In the genomic region with DNA sequence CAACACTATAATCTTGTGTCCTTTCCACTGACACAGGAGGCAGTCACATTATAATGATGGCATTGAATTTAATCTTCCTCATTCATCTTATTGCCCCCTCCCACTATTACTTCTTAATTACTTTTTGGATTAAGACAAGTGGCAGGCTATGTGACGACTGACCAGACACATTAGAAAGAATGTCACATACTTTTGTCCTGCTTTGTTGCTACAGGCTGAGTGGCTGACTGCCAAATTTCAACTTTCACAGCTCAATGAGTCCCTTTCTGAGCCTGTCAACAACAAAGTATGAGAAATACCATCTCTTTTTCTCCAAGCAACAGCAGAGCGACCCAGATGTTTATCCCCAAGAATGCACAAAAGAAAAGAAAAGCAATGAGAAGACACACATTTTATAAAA, we compare ENCODE assay signal across 12 mouse cellular contexts.
DNase-seq lines count a peak whose midpoint lies in the region; ATAC-seq lines count a peak whose summit lies in the region.
"Had no signal": no experiment of that assay in that cellular context is flagged by ENCODE, and none has a peak within 500 bp of the region (broad histone marks: within the 10 kb centered on the region; RNA-seq: fewer than 3 reads in every experiment).

No protein-coding gene starts in this region.

- no peaks in the 10 kb centered on the region for H3K27me3 ChIP-seq in midbrain, embryonic 12.5 days
- H3K27me3 ChIP-seq in midbrain, embryonic 11.5 days (ENCODE audit: control insufficient read depth, insufficient read depth, low read length), result no peaks in the 10 kb centered on the region
- no peaks in the 10 kb centered on the region for H3K27me3 ChIP-seq in hindbrain, embryonic 14.5 days (ENCODE audit: control insufficient read depth, insufficient read depth, low read length)
- H3K27me3 ChIP-seq: embryonic facial prominence, embryonic 15.5 days; limb, embryonic 12.5 days had no signal

- 31% methylated on average over 2 of the region's 2 CpGs for WGBS in midbrain, embryonic 12.5 days
- WGBS in midbrain, embryonic 11.5 days, result 40% methylated on average over 2 of the region's 2 CpGs
- 21% methylated on average over 2 of the region's 2 CpGs for WGBS in hindbrain, embryonic 14.5 days

- no peak overlapping the region for H3K4me2 ChIP-seq in midbrain, embryonic 12.5 days (replicated peaks)
- H3K4me2 ChIP-seq in midbrain, embryonic 11.5 days, result no peak overlapping the region
- no peak overlapping the region for H3K4me2 ChIP-seq in hindbrain, embryonic 14.5 days (replicated peaks)
- H3K4me2 ChIP-seq: embryonic facial prominence, embryonic 15.5 days; limb, embryonic 12.5 days had no signal

- intact Hi-C loops in heart, postnatal 10 days (cut with DNase I), result no loop called here
- intact Hi-C loops in heart, postnatal 25 days (cut with DNase I), result no loop called here

- H3K9ac ChIP-seq in midbrain, embryonic 12.5 days (replicated peaks), result no peak overlapping the region
- H3K9ac ChIP-seq in midbrain, embryonic 11.5 days (ENCODE audit: low read length), result no peak overlapping the region
- H3K9ac ChIP-seq in hindbrain, embryonic 14.5 days, result no peak overlapping the region
- H3K9ac ChIP-seq: embryonic facial prominence, embryonic 15.5 days; limb, embryonic 12.5 days; liver, postnatal 0 days had no signal

- H3K4me3 ChIP-seq in midbrain, embryonic 12.5 days, result no peak overlapping the region
- H3K4me3 ChIP-seq in midbrain, embryonic 11.5 days (ENCODE audit: low read depth, low read length), result no peak overlapping the region
- no peak overlapping the region for H3K4me3 ChIP-seq in hindbrain, embryonic 14.5 days (replicated peaks; ENCODE audit: low read length)
- H3K4me3 ChIP-seq: embryonic facial prominence, embryonic 15.5 days; limb, embryonic 12.5 days had no signal

- H3K9me3 ChIP-seq in midbrain, embryonic 12.5 days, result no peaks in the 10 kb centered on the region
- H3K9me3 ChIP-seq in midbrain, embryonic 11.5 days (ENCODE audit: control insufficient read depth, low read length), result no peaks in the 10 kb centered on the region
- H3K9me3 ChIP-seq in hindbrain, embryonic 14.5 days (ENCODE audit: control insufficient read depth, low read length), result no peaks in the 10 kb centered on the region
- H3K9me3 ChIP-seq: embryonic facial prominence, embryonic 15.5 days; limb, embryonic 12.5 days had no signal

- no peaks in the 10 kb centered on the region for H3K4me1 ChIP-seq in midbrain, embryonic 12.5 days
- H3K4me1 ChIP-seq in midbrain, embryonic 11.5 days (ENCODE audit: control insufficient read depth, insufficient read depth, low read length), result no peaks in the 10 kb centered on the region
- H3K4me1 ChIP-seq in hindbrain, embryonic 14.5 days (replicated peaks; ENCODE audit: control insufficient read depth, insufficient read depth, low read length), result 0 out of 2 replicates have a peak, but pooled peaks cover 4% of the 10 kb centered on the region
- H3K4me1 ChIP-seq: embryonic facial prominence, embryonic 15.5 days; limb, embryonic 12.5 days had no signal

- ATAC-seq in midbrain, embryonic 12.5 days (ENCODE audit: low FRiP score, low read depth), result peak; percentile 54; the same call in 1 of the 2 replicates
- no peak for ATAC-seq in midbrain, embryonic 11.5 days (ENCODE audit: low FRiP score)
- ATAC-seq in hindbrain, embryonic 14.5 days (ENCODE audit: low FRiP score), result peak; percentile 65; the same call in 1 of the 2 replicates
- ATAC-seq: inflammation-experienced regulatory T-cells, adult 6 months; liver, postnatal 0 days had no signal

- no peak overlapping the region for H3K27ac ChIP-seq in midbrain, embryonic 12.5 days (replicated peaks)
- H3K27ac ChIP-seq in midbrain, embryonic 11.5 days (ENCODE audit: low read depth, low read length), result no peak overlapping the region
- no peak overlapping the region for H3K27ac ChIP-seq in hindbrain, embryonic 14.5 days
- H3K27ac ChIP-seq: embryonic facial prominence, embryonic 15.5 days; limb, embryonic 12.5 days had no signal

- no peaks in the 10 kb centered on the region for H3K36me3 ChIP-seq in midbrain, embryonic 12.5 days
- no peaks in the 10 kb centered on the region for H3K36me3 ChIP-seq in midbrain, embryonic 11.5 days (ENCODE audit: control insufficient read depth, insufficient read depth, low read length)
- H3K36me3 ChIP-seq in hindbrain, embryonic 14.5 days (replicated peaks; ENCODE audit: control insufficient read depth, insufficient read depth), result no peaks in the 10 kb centered on the region
- H3K36me3 ChIP-seq: embryonic facial prominence, embryonic 15.5 days; limb, embryonic 12.5 days had no signal

- DNase-seq in heart, postnatal 10 days, result peak; percentile 18 to 30
- DNase-seq in heart, postnatal 25 days (ENCODE audit: low spot score), result no peak
- DNase-seq in midbrain, embryonic 11.5 days (ENCODE audit: low spot score, missing footprints), result no peak
- peak; percentile 42 for DNase-seq in hindbrain, embryonic 14.5 days (ENCODE audit: low spot score)
- DNase-seq in kidney, postnatal 4 days, result peak; percentile 9 to 10
- DNase-seq in MN1 (ENCODE audit: low spot score), result no peak
- DNase-seq: liver, postnatal 0 days; spleen, adult 18-20 months had no signal

Comparison
In these comparisons a context has a peak if more than half of its experiments do, and no peak if none do; other contexts are left out.
1. DNase-seq: peak in heart, postnatal 10 days (2 of 2), hindbrain, embryonic 14.5 days (single experiment) and kidney, postnatal 4 days (2 of 2); none in heart, postnatal 25 days (single experiment), midbrain, embryonic 11.5 days (single experiment) and MN1 (single experiment).